Mouse (Mus musculus): ENCODE measurements around the gene Ypel2.

The Ypel2 gene

GRCm38 (mm10) chr11:86995625-86996221, 2.2 kb upstream of the Ypel2 start:
- peak; percentile 68 for DNase-seq (ENCODE audit: low read depth, low spot score)

GRCm38 (mm10) chr11:86994791-86995624, 1.5 kb upstream of the Ypel2 start:
- DNase-seq (ENCODE audit: low read depth, low spot score) = no peak

DNA sequence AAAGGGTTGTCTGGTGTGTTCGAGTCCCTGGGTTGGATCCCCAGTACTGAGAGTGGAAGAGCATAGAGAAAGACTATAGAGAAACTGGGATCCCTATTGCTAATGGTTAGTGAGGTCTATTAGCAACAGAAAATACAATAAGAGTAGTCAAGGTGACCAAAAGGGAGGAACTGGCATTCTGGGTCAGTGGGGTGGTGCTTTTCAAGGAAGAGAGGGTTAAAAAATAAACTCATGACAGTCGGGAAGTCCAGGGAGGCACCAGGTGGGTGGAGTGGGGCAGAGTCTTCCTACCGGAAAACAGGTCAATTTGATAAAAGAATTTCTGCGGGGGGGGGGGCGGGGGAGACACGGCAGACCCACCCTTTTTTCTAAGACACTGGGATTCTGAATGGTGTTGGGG, 823 bp upstream of the Ypel2 start:
- no peak for DNase-seq (ENCODE audit: low read depth, low spot score)

GRCm38 (mm10) chr11:86992461-86992988, 982 bp downstream of the Ypel2 start:
- DNase-seq (ENCODE audit: low read depth, low spot score) = no peak

DNA sequence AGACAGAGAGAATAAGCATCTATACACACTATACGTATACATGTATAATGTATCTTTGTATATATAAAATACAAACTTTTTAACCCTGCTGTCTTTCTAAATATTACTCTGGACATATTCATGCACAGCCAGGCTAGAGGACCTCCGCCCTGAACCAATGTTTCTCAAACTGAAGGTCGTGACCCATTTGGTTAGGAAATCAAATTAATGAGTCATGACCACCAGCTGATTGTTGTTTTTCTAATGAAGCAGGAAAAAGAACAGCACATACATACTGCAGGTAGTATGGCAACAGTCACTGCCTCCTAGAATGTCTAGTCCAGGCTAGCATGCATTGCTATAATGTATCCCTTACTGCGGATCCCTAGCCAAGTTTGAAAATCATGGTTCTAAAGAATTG, 2.3 kb downstream of the Ypel2 start:
- no peak for DNase-seq (ENCODE audit: low read depth, low spot score)

DNA sequence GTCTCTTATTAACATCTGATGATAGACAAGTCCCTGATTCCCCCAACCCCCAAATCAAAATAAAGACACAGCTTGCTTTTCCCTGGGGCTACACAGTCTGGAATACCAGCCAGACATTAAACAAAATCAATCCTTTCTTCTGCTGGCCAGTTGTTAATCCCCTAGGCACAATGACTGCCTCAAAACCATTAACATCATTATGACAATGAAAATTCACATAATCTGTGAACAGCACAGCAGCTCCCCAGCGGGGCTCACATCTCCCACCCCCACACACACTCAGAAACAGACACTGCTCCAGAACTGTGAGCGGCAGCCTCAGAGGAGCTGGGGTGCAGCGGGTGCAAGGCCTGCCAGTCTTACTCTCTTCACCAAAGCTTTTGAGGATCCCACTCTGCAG, 3.2 kb downstream of the Ypel2 start:
- no peak for DNase-seq (ENCODE audit: low read depth, low spot score)

DNA sequence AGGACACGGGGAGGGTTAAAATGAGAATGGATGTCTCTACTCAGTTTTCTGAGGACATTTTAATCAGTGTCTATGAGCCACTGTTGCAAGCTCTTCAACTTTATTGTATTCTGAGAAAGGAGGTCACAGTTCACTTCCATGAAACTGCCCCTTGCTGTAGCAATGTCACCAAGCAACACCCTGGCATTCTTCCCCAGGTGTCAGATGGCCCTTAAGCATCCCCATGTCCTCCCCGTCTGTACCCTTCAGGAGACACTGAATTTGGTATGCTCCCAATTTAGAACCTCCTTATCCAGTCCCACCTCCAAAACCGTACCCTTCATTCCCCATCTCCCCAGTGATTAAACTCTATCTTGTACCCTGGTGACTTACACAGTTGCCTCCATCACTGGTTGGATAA, 8.5 kb downstream of the Ypel2 start:
- DNase-seq (ENCODE audit: low read depth, low spot score) = peak; percentile 47

DNA sequence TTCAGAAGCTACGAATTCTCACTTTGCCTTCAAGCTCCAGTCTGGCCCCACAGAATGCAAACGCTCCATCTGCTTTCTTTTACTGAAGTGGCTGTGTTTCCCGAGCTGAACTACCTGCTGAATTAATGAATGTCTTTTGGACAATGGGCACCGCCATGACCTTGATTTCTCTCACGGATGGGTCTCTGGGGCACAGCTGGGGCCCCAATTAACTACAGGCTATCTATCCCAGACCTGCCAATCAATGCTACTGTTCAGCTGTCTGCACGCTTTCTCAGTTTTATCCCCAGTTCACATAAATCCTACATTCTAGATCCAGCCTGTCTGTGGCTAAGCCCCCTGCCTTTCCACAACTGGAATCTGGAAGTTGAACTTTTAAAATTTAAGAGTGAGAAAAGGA, 10.5 kb downstream of the Ypel2 start:
- DNase-seq (ENCODE audit: low read depth, low spot score) = no peak

DNA sequence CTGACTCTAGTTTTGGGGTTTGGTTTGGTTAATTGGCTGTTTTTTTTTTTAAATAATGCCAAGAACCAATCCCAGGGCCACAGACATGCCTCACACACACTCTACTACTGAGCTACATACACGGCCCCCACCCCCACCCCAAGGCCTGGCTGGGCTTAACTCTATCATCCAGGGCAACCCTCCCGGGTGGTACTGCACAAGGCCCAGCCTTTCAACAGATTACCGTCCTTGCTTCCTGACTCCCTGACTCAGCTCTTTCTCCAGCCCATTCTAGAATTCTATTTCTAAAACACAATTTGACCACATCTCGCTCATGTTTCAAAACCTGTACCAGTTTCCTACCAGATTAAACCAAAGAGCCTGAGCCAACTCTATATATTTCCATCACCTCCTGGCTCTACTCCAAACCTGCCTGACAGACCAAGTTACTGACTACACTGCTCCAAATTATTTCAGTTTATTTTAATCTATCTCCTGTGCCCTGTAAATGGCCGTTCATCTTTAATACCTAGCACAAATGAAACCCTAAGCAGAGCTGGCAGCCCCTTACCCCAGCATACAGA, 12.2 kb downstream of the Ypel2 start:
- no peak for DNase-seq (ENCODE audit: low read depth, low spot score)

DNA sequence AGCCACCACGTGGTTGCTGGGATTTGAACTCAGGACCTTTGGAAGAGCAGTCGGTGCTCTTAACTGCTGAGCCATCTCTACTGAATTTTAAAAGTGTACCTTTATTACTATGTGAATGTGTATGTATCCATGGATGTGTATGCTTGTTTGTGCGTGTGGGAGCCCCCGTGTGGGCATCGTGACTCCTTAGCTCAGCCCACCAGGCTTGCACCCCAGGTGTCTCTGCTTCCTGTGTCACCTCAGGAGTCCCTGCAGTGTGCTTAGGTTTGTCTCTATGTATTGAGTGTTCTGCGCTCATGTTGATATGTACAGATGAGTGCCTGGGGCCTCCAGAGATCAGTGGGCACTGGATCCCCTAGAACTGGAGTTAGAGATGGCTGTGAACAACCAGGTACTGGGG, 13.0 kb downstream of the Ypel2 start:
- DNase-seq (ENCODE audit: low read depth, low spot score) = no peak

- DNase-seq (ENCODE audit: low read depth, low spot score) = no peak
Observed at GRCm38 (mm10) chr11:86979799-86980198, 13.7 kb downstream of the Ypel2 start.

DNA sequence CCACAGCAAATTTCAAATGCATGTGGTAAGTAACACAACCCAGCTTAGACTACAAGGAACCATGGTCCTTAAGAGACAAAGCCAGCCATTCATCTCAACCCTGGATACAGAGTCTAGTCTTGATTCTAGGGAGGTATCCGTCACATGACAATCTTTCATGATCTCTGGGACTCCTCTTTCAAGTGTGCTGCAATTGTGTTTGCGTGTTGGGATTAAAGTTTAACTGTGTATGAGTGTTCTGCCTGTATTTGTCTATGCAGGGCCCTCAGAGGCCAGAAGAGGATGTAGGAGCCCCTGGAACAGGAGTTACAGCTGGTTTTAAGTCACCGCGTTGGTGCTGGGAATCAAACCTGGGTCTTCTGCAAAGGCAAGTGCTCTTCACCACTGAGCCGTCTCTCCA, 16.3 kb downstream of the Ypel2 start:
- no peak for DNase-seq (ENCODE audit: low read depth, low spot score)

DNA sequence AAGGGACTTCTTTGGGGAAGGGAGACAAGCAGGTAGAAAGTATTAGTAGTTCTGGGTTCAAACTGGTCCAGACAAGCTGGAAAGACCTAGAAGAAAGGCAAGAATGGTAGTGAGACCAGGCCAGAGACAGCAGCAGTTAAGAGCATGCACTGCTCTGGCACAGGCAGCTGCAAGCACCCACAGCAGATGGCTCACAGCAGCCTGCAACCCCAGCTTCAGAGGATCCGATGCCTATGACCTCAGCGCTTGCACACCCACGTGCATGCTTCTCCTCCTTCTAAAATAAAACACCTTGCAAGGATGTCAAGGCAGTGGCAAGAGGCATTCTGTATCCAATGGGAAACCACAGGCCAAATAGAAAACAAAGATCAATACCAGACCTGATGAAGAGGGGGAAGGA, 19.1 kb downstream of the Ypel2 start:
- DNase-seq (ENCODE audit: low read depth, low spot score) = no peak

DNA sequence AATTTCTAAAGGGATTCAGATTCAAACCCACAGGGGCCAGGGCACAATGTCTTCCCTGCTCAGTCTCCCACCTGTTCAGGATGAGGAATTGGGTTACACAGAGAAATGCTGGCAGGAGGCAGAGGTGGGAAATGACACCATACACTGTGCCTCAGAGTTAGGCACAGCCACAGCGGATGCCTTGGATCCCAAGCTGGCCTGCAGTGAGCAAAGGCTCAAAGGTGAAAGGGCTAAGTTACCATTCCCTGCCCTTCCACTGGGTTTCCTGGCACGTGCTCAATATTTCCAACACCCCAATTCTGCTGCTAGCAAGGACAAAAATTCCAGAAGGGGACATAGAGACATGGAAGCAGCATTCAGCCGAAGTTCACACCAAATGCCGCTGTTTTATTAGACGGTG, 20.3 kb downstream of the Ypel2 start:
- no peak for DNase-seq (ENCODE audit: low read depth, low spot score)

DNA sequence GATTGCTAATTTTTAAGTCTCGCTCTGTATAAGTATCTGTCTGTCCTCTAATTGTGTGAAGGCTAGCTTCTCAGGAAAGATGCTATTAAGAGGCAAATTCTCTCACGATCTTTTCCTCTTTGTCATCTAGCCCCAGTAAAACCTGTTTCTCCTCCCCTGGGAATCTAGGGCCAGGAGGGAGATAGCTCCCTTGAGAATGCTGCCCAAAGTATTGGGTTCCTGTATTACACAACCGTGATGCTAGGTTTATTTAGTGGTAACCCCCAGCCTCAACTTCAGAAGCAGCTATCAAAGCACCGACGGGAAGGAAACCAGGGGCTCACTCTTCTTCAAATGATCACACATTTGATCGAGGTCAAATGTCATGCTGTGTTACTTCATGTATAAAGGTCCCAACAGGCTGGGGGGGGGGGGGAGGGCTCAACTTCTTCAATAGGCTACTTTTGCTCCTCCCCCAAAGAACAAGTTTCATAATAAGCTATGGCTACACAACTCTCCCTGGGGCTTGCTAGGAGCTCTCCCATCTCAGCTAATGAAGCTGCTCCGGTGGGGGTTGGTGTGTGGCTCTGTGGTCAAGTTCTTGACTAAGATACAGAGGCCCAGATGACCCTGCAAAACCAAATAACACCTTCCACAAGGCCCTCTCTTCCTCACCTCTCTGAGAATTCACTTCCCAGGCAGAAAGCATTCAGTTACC, 22.3 kb downstream of the Ypel2 start:
- DNase-seq (ENCODE audit: low read depth, low spot score) = no peak

DNA sequence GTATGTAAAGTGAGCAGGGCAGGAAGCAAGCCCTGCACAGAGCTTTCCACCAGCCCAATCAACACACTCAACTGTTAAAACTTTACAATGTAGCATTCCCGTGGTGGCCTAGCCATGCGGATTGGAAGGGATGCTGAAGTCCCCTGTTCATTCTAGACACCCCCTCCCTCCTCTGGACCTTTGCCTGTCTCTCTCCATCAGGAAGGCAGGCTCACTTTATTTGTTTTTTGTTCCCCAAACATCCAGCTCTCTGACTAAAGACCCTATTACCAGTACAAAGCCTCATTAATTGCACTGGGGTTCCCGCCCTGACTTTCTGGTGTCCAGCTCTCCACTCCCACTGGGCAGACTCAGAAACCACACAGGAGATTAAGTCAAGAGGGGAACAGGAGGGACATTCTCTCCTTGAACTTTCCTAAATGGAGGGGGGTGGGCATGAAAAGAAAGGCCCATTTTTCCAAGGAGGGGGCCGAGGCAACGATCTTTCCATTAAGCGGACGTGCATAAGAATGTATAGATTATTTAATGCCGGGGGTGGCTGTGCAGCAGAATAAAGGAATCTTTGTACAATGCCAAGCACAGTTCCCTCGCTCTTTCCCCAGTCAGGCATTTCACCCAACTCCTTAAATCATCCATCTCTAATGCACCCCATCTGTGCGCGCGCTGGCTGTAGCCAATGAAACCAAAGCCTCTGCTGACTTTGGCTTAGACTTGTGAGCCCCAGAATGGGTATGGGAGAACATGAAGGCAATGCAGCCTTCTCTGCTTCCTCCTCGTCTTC, 24.3 kb downstream of the Ypel2 start:
- DNase-seq (ENCODE audit: low read depth, low spot score) = no peak

- no peak for DNase-seq (ENCODE audit: low read depth, low spot score)
Observed at GRCm38 (mm10) chr11:86967506-86967905, 26.0 kb downstream of the Ypel2 start.

DNA sequence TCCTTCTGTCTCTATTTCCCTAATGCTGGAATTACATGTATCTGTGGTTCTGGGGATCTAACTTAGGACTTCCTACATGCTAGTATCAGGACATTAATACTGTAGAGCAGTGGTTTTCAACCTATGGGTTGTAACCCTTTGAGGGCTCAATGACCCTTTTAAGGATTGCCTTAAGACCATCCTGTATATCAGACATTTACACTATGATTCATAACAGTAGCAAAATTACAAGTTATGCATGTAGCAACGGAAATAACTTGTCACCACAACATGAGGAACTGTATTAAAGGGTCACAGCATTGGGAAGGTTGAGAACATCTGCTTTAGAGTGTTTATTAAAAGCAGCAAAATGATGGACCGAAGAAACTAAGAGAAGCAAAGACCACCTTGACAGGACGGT, 26.8 kb downstream of the Ypel2 start:
- DNase-seq (ENCODE audit: low read depth, low spot score) = no peak

DNA sequence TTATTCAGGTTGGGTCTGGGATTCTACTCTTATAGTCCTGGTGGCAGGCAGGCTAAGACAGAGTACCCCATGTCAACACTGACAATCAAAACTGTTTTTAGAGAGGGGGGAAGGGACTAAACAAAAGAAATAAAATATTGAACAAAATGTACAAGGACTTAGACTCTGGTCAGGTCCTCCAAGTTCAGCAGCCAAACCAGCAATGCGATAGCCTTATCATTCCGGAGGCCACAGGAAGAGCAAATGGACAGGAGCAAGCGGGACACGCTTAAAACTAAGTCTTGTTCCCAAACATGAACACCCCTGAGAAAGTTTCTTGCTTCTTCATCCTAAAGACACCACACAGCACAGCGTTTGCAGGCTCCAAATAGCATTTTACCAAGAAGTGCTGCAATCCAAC, 28.4 kb downstream of the Ypel2 start:
- no peak for DNase-seq (ENCODE audit: low read depth, low spot score)

DNA sequence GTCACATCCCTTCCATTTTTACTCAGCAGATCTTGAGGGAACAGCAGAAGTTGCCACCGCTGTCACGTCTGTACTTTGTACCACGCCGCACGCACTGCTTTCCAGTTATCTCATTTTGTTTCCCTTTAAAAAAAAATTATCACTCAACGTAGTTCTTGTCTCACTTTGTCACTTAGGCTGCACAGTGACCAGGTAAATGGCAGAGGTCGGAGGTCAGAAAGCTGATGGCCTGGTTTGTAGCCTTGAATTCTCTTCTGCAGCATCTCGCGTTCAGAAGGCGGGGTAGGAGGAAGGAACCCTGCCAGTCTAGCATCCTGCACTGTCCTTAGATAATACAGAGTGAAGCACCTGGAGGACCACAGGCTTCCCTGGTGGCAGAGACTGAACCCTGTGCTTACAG, 29.8 kb downstream of the Ypel2 start:
- DNase-seq (ENCODE audit: low read depth, low spot score) = no peak

GRCm38 (mm10) chr11:86963027-86963426, 30.5 kb downstream of the Ypel2 start:
- DNase-seq (ENCODE audit: low read depth, low spot score) = no peak

- no peak for DNase-seq (ENCODE audit: low read depth, low spot score)
Observed at GRCm38 (mm10) chr11:86962362-86962761, 31.1 kb downstream of the Ypel2 start.

All from skeletal muscle tissue, adult 2 months (tissue).